Mouse (Mus musculus) large intestine, adult 2 months (tissue): ENCODE results near the gene Dock1. TPM values are rescaled to one million over a fixed set of nuclear protein-coding genes. Genes with fewer than 3 reads are reported as not detected.

Source experiments
- DNase-seq: peaks from one replicate; pipeline ENCODE4 v3.0.0-alpha.2; 2012; ENCODE audit warnings: low read depth, low spot score
- WGBS: fragments of 180-500 bp; shearing (Covaris S2); methylation state at CpG from one replicate; pipeline ENCODE4 v1.1.7; 2018; 5-methylcytosine and 5-hydroxymethylcytosine counted together
- polyA plus RNA-seq: library from polyadenylated mRNA; depleted of rRNA; stranded (reverse); fragments of >200 nt; gene quantifications from 2 replicates; pipeline ENCODE4 v1.2.3, GENCODE M21; 2012

The Dock1 gene
- polyA plus RNA-seq, 1 experiment: 8.8 TPM

DNA sequence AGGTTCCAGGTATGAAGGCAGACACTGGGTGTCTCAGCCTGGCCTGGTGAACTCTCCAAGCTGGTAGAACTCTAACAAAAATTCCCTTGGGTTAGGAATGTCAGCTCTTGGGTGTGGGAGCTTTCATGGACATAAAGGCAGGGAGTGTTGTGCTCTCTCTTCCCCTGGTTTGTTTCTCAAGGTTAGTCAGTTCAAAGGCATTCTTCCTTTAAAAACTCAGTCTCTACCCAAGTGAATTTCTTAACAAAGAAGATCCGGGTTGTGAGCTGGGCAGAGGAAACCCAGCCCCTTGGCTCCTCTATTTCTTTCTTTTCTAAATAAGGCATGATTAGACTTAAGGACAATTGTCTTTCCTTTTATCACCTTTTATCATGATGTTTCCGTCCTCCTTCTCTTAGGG lies 261.4 kb downstream of the Dock1 start:
- 81% methylated on average over 2 of the region's 2 CpGs for WGBS
- DNase-seq: no peak

DNA sequence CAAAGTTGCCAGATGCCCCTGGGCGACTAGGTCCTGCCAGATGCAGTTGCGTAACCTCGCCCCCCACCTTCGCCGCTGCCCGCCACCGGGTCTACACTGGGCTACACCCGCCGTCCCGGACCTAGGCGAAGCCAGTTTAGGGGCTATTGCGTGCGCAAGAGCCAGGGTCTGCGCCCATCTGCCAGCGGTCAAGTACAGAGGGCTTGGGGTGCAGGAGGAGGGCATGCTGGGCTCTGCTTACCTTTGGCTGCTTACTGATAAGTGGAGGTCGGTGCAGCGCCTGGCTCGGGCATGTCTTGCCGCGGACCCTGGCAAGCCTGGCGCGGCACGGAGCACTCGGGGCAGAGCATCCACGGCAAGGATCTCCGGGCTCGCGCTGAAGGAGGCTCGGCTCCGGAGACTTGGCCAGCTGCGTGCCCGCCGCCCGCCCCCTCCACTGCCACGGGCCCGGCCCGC lies 267.0 kb downstream of the Dock1 start:
- WGBS: 4% methylated on average over 37 of the region's 37 CpGs
- DNase-seq: no peak

DNA sequence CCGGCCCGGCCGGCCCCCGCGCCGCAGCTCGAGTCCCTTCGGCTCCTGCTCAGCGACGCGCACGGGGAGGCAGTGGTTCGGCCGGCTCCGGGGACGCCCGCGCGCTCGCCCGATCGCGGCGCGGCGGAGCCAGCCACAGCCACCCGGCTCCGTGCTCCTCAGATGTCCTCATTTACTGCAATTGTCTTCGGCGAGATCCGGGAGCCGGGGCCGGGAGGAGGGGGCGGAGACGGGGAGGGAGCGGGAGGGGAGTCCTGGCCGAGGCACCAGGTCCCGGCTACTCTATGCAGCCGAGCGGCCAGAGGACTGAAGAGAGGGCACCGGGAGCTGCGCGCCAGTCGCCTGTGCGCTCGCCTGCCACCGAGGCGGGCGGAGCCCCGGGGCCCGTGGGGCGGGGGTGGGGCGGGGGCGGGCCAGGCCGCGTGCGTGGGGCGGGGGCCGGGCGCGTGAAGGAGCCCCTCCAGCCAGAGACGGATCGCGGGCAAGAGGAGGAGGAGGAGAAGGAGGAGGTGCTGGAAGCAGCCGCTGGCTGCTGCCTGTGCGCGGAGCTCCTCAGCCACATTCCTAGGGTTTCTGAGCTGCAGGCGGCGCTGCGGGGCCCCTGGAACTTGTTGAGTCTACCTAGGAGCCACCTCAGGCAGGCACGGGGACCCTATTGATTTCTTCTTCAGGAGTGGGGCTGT lies 267.6 kb downstream of the Dock1 start, which contains the start of gene Fam196a:
Gene Fam196a, minus strand, starts transcription at position 504 of the 683 bp plus-strand sequence.
- no peak for DNase-seq
- 5% methylated on average over 62 of the region's 71 CpGs for WGBS

DNA sequence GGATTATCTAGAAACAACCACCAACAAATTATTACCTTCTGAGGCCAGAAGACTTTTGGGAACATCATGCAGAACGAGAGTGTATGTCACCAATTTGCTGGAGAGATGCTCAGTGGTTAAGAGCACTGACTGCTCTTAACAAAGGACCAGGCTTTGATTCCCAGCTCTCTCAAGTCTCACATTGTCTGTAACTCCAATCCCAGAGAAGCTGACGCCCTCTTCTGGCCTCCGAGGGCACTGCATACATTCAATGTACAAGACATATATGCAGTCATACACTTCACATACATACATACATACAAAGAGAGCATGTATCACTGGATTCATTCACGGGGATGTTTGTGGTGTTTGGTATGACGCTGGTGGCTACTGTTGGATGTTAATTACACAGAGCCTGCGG lies 271.4 kb downstream of the Dock1 start:
- WGBS: 95% methylated on average over 6 of the region's 6 CpGs
- DNase-seq: no peak

DNA sequence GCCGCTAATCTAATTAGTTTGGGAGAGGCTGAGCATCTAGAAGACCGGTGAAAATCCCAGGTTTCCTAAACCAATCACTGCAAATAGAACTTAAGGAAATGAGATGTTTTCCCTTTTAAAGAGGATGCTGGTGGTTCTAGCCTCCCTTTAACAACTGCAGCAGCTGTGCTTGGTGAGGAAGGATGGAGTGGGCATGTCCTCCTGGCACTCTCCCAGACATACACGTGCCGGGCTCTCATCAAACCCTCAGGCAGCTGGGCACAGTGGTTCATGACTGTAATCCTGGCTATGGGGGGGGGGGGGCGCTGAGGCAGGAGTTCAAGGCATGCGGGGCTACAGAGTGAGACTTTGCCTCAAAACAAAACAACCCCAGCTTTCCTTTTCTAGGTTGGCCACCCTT lies 272.6 kb downstream of the Dock1 start:
- no peak for DNase-seq

DNA sequence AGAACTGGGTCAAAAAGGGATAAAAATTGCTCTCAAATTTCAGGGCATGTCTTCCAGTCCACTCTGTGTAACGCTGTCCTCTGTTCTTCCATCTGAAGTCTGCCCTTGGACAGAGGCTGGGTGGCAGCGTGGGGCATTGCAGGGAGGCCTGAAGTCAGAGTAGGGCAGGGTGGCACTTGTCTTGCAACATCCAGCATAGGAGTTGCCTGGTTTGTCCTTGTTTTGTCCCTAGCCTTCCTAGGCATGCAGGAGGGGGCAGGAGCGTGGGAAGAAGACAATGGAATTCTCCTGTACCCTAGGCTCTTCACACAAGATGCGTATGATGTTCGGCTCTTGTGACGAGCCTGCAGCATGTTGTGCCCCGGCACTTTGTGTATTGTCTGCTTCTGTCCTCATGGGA lies 273.2 kb downstream of the Dock1 start:
- no peak for DNase-seq
- WGBS: 85% methylated on average over 7 of the region's 7 CpGs

More for the DNA sequence above, 272.6 kb downstream of the Dock1 start:
- 69% methylated on average over 6 of the region's 6 CpGs for WGBS

DNA sequence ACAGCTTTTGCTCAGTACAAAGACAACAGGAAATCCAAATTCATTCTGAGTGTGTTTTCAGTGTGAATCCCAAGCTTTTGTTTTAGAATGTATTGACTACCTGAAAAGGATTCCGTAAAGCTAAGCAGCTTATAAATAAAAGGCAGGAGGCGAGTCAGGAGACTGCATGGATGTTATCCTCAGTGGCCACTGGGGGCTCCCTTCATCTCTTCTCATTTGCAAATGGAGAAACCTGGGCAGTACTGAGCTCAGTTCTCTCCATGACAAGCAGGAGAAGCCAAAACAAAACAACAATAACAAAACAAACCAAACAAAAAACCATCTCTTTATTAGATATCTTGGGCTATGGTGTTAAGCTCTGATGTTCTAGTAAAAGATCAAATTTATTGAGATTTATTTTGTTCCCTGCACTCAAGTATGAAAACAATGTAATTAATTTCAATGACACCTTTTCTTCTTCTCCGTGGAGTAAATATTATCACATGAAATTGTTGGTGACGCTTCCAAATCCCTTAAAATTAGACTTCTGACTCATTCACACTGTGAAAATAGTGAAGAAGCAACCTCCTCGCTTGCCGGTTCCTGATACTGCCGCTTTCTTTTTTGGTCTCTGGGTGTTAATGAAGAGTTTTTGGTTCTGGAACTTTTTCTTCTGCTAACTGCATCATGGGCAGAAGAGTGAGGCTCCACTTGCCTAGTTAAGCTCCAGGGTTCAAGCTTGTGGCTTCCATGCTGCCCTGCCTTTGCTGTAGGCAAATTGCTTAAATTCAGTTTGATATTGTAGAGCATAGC lies 275.7 kb downstream of the Dock1 start:
- no peak for DNase-seq
- 94% methylated on average over 7 of the region's 7 CpGs for WGBS

DNA sequence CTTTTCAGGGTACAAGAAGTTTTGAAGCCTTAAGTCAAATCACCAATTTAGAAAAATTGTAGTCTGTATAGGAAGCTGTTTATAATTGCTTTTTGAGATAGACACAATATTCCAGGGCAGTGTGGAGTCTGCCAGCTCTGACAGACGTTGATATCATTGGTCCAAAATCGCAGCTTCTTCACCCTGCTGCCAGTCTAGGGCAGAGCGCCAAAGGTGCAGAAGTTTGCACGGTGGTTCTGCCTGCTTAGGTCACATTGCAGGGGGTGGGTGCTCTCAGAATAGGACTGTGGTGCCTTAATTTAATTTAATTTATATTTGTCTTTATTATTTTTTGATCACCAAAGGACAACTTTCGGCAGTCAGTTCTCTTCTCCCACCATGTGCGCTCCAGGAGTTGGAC lies 288.6 kb downstream of the Dock1 start:
- no peak for DNase-seq
- 80% methylated on average over 6 of the region's 6 CpGs for WGBS

DNA sequence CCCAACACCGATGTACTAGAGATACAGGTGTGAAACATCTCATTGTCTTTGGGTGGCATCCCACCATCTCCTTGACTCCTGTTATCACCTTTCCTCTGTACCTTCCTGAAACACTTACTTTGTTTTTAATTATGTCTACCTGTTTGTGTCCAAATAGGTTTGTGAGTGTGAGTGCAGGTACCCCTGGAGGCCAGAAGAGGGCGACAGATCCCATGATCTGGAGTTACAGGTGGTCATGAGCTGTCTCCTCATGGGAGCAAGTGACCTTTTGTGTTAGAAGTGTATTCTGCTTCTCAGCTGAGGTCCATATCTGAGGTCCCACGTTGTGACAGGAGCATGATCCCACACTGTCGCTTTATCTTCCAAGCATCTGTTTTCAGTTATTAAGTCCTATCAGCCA lies 290.4 kb downstream of the Dock1 start:
- WGBS: 70% methylated on average over 4 of the region's 4 CpGs
- no peak for DNase-seq

DNA sequence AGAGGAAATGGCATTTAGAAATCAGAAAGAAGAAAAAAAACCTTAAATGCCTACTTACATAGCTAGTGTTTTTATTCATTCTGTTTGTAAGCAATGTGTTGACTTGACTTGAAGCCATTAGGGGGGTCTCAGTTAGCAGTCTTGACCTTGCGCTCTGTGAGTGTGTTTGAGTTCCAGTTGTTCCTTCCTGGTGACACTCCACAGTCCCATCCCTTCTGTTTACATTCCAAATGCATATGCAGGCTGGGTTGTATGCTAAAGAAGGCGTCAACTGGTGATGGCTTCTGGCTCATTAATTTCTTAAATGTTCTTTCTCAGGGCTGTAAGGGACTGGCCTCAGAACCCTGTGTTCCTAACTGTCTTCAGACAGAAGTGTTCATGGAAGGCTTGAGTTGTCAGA lies 291.2 kb downstream of the Dock1 start:
- DNase-seq: no peak
- 84% methylated on average over 2 of the region's 2 CpGs for WGBS

DNA sequence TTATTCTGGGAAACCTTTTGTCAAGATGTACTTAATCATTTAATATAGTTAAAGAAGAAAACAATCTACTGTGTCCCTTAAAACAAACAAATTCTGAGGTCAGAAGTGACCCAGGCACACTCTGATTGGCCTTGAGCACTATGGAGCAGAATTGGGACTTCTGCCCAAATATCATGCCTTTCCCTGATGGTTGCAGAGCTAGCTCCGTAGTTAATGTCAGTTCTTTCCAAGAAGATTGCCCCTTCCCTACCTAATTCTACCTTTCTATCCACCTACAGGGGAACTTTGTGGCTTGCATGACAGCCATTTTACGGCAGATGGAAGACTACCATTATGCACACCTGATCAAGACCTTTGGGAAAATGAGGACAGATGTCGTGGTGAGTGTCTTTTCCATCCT lies 319.8 kb downstream of the Dock1 start:
- WGBS: 90% methylated on average over 3 of the region's 3 CpGs
- DNase-seq: no peak

DNA sequence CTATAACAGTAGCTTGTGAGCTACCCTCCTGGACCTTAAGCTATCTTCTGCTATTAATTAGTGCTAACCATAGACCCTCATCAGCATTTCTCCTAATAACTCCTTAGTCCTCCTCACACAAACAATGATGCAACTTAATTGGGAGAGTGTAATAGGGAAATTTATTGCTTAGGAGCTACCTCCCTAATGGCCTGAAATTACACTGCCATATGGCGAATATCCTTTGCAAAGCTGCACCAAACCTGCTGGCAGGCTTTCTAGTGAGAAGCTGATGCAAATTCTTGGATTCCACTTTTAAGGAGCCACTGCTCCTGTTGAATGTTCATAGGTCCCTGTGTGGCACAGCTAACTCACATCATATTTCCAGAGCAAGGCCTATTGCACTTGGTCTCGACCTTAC lies 320.5 kb downstream of the Dock1 start:
- DNase-seq: no peak
- WGBS: 89% methylated on average over 2 of the region's 2 CpGs

DNA sequence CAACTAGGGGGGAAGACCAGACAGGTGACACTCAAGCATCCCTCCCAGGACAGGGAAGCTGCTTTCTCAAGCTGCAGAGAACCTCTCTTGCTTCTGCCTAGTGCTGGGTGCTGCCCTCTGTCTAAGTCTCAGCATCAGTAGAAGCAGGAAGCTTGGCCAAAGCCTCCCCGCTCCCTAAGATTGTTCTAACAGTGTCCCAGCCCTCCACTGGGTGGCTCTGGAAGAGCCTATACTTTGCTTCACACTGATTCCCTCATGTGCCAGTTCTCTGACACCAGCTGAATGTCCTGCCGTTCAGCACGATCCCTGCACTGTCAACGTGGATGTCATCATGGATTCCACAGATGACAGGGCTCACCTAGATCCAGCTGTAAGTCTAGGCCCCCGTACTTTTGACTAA lies 324.5 kb downstream of the Dock1 start:
- no peak for DNase-seq

DNA sequence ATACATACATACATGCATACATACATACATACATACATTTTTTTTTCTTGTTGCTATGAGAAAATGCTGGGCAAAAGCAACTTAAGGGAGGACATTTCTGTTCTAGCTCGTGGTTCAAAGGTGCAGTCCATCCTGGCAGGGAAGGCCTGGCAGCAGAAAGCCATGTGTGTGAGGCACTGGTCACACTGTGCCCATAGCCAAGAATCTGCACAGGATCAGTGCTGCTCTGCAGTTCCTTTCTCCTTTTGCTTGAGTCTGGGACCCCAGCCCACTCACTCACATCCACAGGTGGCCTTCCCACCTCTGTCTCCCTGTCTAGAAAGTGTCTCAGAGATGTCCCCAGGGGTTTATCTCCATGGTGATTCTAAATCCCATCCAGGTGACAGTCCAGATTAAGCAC lies 331.8 kb downstream of the Dock1 start:
- 79% methylated on average over 1 of the region's 1 CpGs for WGBS
- DNase-seq: no peak

More for the DNA sequence above, 324.5 kb downstream of the Dock1 start:
- WGBS: 93% methylated on average over 5 of the region's 5 CpGs

DNA sequence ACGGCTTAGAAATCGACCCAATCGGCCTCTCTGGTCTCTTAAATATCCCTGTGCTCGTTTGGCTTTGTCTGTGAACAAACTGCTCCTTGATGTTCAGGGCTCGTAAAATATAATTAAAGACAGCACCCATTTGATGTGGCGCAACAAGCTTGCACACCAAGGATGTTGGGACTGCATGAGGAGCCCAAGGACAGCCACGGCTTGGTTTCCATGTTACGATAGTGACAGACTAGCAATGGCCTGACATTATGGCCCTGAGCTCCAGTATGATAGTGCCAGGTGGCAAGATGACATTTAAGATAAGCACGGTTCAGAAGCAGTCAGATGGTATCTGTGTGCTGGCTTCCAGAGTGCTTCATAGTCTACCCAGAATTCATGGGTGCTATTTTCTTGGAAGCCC lies 332.4 kb downstream of the Dock1 start:
- WGBS: 64% methylated on average over 9 of the region's 9 CpGs
- no peak for DNase-seq

DNA sequence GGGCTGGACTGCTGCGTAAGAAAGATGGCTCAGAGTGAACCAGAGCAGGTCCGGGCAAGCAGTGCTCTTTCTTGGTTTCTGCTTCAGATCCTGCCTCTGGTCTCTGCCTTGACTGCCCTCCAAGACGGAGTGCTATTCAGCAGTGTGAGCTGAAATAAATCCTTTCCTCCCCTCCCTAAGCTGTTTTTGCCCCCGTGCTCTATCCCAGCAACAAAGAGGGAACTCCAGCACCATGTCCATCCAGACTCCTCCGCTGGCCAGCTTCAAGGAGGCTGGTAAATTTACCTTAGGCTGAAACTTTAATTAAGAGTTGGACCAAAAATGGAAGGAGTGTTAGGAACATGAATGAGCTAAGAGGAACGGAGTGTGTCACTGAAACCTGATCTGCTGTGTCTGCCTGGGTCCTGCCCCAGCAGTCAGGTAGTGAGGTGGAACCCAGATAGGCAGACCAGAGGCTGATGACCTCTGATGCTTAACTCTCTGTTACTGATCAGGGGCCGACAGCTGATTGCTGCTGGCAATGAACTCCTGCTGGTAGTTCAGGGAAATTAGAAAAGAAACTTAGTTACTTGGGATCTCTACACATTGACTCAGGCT lies 335.6 kb downstream of the Dock1 start:
- no peak for DNase-seq
- 76% methylated on average over 7 of the region's 7 CpGs for WGBS

DNA sequence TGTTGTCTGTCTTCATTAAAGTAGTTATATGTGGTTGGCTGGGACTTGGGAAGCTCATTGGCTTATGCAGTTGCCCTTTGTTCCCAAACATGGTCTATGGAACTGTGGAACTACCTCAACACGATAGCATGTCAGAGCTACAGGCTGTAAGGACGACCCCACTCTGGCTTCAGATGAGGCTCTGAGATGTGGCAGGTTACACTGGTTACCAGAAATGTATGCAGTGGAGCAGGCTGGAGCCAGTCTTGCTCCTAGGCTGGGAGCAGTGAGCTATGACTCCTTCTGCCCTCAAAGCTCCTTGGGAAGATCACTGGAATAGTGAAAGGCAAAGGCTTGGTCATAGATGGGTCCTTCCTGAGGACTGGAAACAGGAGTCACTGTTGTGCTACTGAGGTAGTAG lies 337.6 kb downstream of the Dock1 start:
- DNase-seq: no peak
- WGBS: 77% methylated on average over 2 of the region's 2 CpGs

DNA sequence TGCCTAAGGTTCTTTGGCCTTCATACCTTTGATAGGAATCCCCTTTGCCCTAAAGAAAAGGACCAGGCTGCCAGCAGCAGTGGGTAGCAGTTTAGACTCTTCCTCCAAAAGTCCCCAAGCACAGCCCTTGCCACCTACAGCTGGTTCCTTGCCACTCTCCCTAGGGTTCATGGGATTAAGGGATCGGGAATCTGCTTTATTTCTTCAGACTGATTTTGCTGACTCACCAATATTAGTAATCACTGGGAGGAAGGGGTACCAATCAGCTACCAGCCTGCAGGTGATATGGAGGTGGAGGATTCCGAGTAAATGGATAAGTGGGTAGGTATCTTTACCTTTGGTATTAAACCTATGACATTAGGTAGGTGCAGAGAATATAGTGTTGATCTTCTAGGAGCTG lies 340.5 kb downstream of the Dock1 start:
- DNase-seq: no peak
- 94% methylated on average over 2 of the region's 2 CpGs for WGBS

DNA sequence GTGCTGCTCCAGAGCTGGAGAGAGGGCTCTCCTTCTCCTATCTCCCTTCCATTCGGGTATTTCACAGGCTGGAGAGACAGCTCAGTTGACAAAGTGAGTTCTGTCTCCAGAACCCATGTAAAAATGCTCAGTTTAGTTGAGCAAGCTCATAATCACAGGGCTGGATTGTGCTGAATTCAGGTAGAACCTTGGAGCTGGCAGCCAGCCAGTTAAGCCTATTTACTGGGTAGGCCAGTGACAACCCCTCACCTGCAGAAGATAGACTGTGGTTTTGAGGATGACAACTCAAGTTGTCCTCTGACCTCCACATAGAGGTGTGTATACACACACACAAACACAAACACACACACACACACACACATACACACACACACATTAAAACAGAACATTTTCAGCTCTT lies 347.1 kb downstream of the Dock1 start:
- WGBS: 58% methylated on average over 1 of the region's 1 CpGs
- no peak for DNase-seq

DNA sequence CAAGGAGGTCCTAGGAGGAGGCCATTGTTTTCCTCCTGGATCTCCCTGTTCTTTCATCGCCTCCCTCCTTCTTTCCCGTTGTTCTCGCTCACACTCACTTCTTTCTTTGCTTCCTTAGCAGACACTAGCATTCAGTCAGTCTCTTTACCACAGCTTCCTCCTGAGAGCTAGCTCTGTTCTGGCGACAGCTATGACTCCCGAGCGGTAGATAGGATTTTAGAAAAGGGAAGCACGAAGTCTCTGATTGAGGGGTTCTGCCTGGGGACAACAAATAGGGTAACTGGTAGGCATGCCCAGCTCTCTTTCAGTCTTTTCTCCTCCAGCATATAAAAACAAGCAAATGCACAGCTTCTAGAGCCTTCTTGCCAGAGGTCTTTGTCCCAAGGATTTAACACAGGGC lies 350.3 kb downstream of the Dock1 start:
- DNase-seq: no peak
- WGBS: 73% methylated on average over 7 of the region's 7 CpGs
